Mouse (Mus musculus) urinary bladder, postnatal 36 days (tissue): ENCODE results near the gene Fbxo24.
A peak's percentile ranks its signal among the peaks of the same experiment; 100 is the strongest.

ENCODE experiments used
- DNase-seq, 2 experiments: peaks; one replicate each; pipeline ENCODE4 v3.0.0; 2022; ENCODE audit warnings: low spot score in 2 of 2, mixed read lengths in 1 of 2

The Fbxo24 gene

DNA sequence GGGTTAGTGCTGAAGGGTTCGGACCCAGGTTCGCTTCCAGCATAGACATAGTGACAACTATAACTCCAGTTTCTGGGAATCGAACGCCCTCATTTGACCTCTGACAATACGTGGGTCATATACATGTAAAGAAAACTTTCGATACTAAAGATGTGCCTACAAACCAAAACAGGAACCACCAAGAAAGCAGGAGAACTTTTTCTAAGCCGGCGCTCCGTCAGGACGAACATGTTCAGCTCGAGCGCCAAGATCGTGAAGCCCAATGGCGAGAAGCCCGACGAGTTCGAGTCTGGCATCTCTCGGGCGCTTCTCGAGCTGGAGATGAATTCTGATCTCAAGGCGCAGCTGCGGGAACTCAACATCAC is 27.5 kb downstream of the Fbxo24 start:
- DNase-seq = no peak

DNA sequence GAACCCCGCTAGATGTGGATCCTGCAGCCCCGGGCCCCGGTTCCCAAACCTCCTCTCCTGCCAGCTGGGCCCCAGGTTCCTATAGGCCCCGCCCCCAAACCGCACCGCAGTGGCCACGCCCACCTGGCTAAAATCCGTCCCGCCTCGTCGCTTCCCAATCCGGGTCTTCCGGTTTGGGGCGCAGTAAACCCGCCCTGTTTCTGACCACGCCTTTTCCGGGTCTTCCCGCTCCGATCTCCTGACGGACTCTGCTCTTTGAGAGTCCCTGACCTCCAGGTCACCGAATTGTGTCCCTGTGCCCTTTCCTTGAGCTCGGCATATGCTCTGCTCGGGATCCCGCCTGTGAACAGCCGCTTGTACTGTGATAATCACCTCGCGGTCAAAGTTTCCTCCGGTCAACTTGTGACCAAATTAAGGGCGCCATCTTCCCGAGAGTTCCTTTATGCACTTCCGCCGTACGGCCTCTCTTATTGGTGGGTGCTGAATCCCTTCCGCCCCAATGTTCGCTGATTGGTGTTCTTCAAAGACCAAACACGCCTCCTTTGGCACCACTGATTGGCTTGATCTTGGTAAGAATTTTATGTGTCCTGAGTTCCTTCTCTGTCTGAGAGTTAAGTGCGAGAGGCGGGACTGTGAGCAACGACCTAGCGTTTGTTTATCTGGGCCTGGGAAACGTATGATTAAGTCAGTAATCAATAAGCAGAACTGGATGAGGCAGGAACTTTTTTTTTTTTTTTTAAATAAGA is 28.0 kb downstream of the Fbxo24 start, which contains the start of gene Mospd3:
Gene Mospd3, minus strand, starts transcription at position 440 of the 746 bp plus-strand sequence.
- peak; percentile 95 to 96 for DNase-seq

DNA sequence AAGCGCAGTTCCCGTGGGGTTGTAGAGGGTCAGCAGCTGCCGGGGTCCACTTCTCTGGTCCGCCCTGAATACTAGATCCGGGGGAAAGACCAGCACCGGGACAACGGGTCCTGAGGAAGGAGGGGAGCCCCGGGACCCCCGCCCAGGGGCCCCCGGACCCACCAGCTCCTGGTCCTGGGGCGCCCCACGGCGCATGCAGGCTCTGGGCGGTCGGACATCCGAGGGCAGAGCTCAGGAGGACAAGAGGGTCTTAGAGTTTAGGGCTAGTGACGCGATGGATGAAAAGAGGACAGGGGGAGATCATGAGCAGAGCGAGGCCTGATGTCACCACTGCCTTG is 28.6 kb downstream of the Fbxo24 start:
- no peak for DNase-seq

DNA sequence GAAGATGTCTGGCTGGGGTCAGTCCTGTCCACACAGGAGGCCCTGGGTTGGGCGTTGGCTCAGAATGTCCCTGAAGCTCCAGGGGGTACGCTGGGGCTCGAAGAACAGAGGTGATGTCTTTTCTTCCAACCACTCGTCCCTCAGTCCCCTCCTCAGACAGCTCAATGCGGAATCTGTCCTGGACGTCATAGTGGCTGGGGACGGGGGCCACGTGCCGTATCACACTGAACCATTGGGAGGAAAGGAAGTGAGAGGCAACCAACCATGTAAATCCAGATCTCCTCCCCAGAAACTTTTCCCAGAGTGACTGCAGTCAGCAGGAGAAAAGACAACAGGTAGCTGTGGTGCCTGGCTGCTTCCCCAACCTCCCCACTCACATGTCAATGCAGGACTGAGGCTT is 29.2 kb downstream of the Fbxo24 start:
- DNase-seq = no peak

GRCm38 (mm10) chr5:137598100-137598826 is 30.5 kb downstream of the Fbxo24 start:
- no peak for DNase-seq

DNA sequence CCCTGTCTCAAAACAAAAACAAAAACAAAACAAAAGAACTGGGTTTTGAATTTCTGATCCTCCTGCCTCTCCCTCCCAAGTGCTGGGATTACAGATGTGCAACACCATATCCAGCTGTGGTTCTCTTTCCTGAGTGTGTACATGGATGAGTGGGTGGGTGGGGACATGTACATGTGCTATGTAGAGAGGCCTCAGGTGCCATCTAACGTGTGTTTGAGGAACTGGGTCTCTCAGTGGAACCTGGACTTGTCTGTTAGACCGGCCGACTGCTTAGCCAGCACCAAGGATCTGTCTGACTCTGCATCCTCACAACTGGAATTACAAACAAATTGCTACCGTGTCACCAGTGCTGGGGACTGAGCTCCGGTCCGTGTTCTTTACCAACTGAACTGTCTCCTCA is 31.2 kb downstream of the Fbxo24 start:
- no peak for DNase-seq

DNA sequence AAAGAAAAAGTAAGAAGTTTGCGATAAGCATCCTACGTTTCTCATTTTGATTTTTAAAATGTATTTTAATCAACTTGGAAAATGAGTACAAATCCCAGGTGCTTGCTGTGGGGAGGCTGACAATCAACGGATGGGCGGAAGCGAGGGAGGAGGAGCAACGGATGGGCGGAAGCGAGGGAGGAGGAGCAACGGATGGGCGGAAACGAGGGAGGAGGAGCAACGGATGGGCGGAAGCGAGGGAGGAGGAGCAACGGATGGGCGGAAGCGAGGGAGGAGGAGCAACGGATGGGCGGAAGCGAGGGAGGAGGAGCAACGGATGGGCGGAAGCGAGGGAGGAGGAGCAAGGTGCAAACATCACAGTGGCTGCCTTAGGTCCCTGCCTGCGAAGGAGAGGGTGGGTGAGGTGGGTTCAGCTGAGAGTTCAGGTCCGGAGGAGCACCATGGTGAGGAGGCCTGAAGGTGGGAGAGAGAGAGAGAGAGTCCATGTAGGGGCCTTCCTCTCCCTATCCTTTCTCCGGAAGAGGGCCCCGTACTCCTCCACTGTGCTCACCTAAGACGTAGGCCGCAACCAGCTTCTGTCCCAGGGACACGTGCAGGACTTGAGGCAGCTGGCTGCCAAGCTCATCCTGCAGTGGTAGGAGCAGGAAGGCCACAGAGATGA is 32.1 kb downstream of the Fbxo24 start:
- no peak for DNase-seq

DNA sequence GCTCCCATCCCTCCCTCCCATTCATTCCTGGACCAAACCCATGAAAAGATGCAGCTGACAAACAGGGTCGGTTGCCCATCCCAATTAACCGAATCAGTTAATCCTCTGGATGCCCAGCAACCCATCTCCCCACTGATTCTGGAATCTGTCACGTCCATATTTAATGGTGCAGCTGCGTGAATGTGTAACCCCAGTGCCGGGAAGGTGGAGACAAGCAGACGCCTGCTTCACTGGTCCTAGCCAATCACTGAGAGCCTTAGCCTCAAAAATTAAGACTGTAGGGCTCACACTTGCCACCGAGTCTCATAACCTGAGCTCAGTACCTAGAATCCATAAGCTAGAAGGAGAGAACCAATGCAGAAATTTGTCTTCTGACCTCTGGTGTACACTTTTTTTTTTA is 32.9 kb downstream of the Fbxo24 start:
- DNase-seq = no peak

- DNase-seq = no peak
Measured at GRCm38 (mm10) chr5:137590507-137590906, 38.3 kb downstream of the Fbxo24 start.

DNA sequence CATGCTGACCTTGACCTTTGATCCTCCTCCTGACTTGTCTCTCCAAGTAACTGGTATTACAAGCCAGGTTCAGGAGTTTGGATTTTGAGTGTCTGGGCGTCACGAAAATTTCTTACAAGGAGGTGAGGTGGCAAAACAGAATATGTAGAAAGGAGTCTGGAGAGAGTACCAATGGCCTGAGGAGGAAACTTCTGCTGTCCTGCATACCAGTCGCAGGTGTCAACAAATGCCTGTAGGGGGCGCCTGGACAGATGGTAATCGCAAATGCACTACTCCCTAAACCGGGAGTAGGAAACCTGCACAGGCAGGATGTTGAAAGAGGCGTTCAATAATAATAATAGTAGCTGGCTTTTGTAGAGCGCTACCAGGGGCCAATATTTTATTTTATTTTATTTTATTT is 43.8 kb downstream of the Fbxo24 start:
- peak; percentile 60 to 78 for DNase-seq

DNA sequence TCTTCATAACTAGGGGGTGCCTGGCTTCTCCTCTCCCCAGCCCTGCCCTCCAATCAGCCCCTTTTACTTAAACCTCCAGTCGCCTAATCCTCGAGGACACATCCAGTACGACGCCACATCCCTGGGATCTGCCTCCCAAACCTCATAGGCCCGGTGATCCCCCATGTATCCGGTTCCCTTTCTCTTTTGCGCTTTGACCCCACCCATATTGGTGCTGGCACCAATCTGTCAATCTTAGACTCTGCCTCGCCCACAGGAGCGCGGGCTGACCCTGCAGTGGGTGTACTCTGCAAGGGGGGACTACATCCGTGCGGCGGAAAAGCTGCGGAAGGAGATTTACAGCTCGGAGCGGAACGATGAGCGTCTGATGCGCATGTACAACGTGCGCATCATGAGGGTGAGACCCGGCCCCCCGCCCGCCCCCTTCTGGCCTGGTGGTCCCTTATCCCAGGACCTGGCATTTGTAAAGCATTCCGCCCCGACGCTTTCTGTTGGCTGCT is 45.1 kb downstream of the Fbxo24 start:
- no peak for DNase-seq

- DNase-seq = no peak
Measured at GRCm38 (mm10) chr5:137582702-137583101, 46.1 kb downstream of the Fbxo24 start.

DNA sequence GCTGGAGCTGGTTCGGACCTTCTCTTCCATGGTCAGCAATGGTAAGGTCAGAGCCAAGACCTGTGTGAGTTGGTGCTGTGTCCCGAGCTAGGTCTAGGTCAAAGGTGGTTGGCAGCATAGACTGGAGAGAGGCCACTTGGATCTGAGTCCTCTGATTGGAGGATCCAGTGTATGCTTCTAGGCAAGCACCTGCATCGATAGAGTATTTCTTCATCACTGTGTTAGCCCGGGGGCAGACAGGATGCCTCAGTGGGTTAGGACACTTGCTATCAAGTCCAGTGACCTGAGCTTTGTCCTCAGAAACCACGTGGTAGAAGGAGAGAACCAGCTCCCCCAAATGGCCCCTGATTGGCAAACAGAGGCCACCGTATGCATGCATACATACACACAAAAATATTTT is 48.6 kb downstream of the Fbxo24 start:
- DNase-seq = no peak

GRCm38 (mm10) chr5:137574470-137574901 is 54.3 kb downstream of the Fbxo24 start:
- peak in 1 of 2 experiments; percentile 39 for DNase-seq

DNA sequence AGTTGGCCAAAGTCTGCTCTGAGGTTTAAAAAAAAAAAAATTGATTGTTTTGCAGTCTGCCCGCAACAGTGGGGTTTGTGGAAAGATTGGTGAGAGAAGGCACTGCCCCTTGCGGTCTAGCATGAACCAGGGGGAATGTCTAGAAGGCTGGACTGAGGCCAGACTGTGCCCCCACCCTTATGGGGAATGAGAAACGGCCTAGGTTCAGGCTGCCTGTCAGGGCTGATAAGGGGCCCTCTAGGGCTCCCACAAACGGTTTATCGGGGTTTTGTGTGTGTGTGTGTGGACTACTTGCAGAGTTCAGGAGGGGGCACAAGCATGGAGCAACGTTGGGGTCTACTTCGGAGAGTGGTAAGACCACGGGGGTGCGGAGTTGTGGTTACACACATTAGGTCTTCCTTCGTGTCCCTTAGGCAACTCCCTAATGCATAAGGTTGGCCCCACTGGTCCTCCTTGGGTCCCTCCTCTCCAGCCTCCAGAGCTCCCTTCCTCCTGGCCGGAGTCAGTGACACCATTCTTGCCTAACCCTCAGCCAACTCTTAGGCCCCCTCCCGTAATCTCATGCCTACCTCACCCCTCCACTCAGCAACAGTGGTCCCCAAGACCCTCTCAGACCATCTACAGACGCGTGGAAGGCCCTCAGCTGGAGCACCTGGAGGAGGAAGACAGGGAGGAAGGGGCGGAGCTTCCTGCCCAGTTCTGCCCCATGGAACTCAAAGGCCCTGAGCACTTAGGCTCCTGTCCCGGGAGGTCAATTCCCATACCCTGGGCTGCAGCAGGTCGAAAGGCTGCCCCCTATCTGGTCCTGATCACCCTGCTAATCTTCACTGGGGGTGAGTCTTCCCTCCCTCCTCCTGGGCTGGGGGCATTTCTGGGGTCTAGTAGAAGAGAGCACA is 57.9 kb downstream of the Fbxo24 start:
- DNase-seq = no peak

- no peak for DNase-seq
Measured at GRCm38 (mm10) chr5:137570181-137570580, 58.6 kb downstream of the Fbxo24 start.

DNA sequence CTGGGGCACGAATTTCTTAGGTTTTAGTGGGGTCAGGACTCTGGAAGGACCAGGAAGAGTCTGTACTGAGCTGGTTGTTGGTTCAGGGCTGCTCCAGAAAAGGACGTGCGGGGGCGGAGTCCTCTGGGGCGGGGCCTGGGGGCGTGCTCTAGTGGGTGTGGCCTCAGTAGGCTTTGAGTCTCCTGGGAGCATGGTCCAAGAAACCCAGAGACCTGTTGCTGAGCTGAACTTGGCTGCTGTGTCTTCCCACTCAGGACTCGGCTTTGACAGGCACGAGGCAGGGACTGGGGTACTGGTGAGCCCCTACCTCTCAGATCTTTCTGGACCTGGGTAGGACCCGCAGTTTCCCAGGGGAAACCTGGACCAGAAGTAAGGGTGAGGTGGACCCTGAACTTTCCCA is 59.1 kb downstream of the Fbxo24 start, which contains the start of gene Tfr2:
Gene Tfr2, plus strand, starts transcription at position 176 of the 400 bp plus-strand sequence.
- peak; percentile 28 to 56 for DNase-seq

- no peak for DNase-seq
Measured at GRCm38 (mm10) chr5:137569031-137569430, 59.8 kb downstream of the Fbxo24 start.

DNA sequence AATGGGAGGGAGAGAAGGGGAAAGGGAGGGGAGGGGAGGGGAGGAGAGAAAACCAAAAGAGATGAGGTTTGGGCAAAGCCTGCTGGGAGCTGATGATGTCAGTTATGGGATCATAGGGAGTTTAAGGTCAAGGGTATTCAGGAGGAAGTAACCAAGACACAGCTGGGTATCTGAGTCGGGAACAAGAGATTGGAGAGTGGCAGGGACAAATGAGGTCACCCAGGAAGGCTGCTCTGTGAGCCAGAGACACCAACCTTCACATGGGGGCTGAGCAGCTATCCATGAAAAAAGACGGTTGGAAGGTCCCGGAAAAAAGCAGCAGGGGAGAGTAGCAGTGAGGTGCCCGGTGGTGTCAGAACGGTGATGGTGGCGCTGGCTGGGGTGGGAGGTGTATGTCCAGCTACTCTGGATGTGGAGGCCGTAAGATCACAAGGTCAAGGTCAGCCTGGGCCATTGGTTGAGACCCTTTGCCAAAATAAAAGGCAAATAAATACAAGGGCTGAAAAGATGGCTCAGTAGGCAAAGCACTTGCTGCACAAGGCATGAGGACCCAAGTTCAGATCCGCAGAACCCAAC is 60.5 kb downstream of the Fbxo24 start:
- no peak for DNase-seq

DNA sequence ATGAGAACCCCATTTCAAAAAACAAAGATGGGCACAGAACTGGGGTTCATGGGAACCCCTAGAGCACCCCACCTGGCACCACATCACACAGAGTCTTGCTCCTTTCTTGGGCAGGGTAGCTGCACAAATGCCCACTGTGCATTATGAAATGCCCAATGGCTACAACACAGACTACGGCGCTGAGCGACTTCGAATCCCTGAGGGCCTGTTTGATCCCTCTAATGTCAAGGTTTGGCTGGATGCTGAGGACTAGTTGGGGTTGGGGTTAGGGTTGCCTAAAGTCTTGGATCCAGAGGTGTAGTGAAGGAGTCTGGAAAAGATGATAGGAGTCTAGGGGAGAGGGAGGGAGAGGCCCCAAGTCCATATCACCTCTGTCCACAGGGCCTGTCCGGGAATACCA is 62.4 kb downstream of the Fbxo24 start:
- DNase-seq = no peak

GRCm38 (mm10) chr5:137565744-137566143 is 63.1 kb downstream of the Fbxo24 start:
- DNase-seq = no peak
